Mouse (Mus musculus) forebrain, postnatal 0 days (tissue): ENCODE data around the gene Ttc4. TPM values are rescaled to one million over a fixed set of nuclear protein-coding genes. Genes with fewer than 3 reads are reported as not detected.

Experiments used
- ATAC-seq: fragments of 200-750 bp; cut with Nextera tagmentation; 2 replicates; pipeline ENCODE4 v1.8.0; 2017; ENCODE audit warnings: mild to moderate bottlenecking, moderate library complexity
- DNase-seq: peaks from one replicate; pipeline ENCODE4 v3.0.0-alpha.2; 2015
- H3K27ac ChIP-seq: fragments of 300-500 bp; sonication (generic); 2 replicates; pipeline ENCODE4 v1.5.1; 2014; ENCODE audit warnings: low read depth, mild to moderate bottlenecking, antibody characterized with exemption, low read length, moderate library complexity, mixed read lengths
- H3K27me3 ChIP-seq: fragments of 300-500 bp; sonication (generic); 2 replicates; pipeline ENCODE4 v1.6.1; 2014; ENCODE audit warnings: mild to moderate bottlenecking, low read length, mixed read lengths; ENCODE audit not compliant: insufficient read depth
- H3K36me3 ChIP-seq: fragments of 300-500 bp; sonication (generic); 2 replicates; pipeline ENCODE4 v1.6.1; 2014; ENCODE audit warnings: mild to moderate bottlenecking, moderate library complexity; ENCODE audit not compliant: insufficient read depth
- H3K4me1 ChIP-seq: fragments of 300-500 bp; sonication (generic); 2 replicates; pipeline ENCODE4 v1.6.1; 2014; ENCODE audit warnings: antibody characterized with exemption; ENCODE audit not compliant: insufficient read depth
- H3K4me2 ChIP-seq: fragments of 300-500 bp; sonication (generic); 2 replicates; pipeline ENCODE4 v1.6.1; 2014; ENCODE audit warnings: low read depth, mild to moderate bottlenecking, moderate library complexity
- H3K4me3 ChIP-seq: fragments of 300-500 bp; sonication (generic); 2 replicates; pipeline ENCODE4 v1.5.1; 2014; ENCODE audit warnings: low read depth, low read length, mixed read lengths
- H3K9ac ChIP-seq: fragments of 300-500 bp; sonication (generic); 2 replicates; pipeline ENCODE4 v1.6.1; 2014; ENCODE audit warnings: mild to moderate bottlenecking
- H3K9me3 ChIP-seq: fragments of 300-500 bp; sonication (generic); 2 replicates; pipeline ENCODE4 v1.6.1; 2016; ENCODE audit warnings: low read length
- CTCF ChIP-seq: sonication (generic); IDR thresholded peaks from 2 replicates; pipeline ENCODE4 v1.5.1; 2016; ENCODE audit warnings: antibody characterized with exemption, control low read depth, low read depth
- WGBS: fragments of 180-500 bp; shearing (Covaris S2); extraction: QIAGEN DNeasy Blood & Tissue Kit; methylation state at CpG from one replicate; pipeline ENCODE4 v1.1.7; 2014; 5-methylcytosine and 5-hydroxymethylcytosine counted together
- polyA plus RNA-seq: library from polyadenylated mRNA; unstranded; fragments of >200 nt; fragmentation: Nextera tagmentation; extraction: Ambion mirVana; gene quantifications from 2 replicates; pipeline ENCODE4 v1.2.1, GENCODE M21; 2015
- total RNA-seq: library from RNA; depleted of rRNA; stranded (reverse); fragments of >200 nt; gene quantifications from 2 replicates; pipeline ENCODE4 v1.2.3, GENCODE M21; 2014

Ttc4 gene
- total and polyA plus RNA-seq, 2 experiments from 2014 or later: 89.1 to 108 TPM

DNA sequence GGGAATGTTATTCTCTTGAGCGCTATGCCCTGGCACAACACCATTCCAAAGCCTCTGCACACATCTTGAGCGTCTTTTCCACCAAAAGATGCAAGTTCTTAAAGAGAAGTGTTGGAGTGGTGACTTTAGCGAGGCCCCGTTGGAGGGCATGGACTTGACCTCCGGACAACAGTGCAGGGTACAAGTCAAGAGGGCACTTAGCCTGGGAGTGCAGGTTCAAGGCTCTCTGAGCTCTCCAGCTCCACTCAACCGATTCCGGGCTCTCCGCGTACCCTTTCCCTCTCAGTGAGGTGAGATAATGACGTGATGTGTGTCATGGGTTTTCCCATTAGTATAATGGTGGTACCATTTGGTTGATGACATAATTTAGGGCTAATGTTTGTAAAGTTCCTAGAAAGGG, 54.5 kb downstream of the Ttc4 start:
- Histone ChIP-seq H3K36me3 (no peaks in the 10 kb centered on the region), H3K4me2 (no peak overlapping the region), H3K4me3 (no peak overlapping the region), H3K27me3 (peaks cover 20% of the 10 kb centered on the region), H3K27ac (no peak overlapping the region), H3K9ac (no peak overlapping the region), H3K9me3 (no peaks in the 10 kb centered on the region), H3K4me1 (no peaks in the 10 kb centered on the region)
- ATAC-seq (no peak), DNase-seq (no peak)
- WGBS: 91% methylated on average over 10 of the region's 10 CpGs
- TF ChIP-seq CTCF: no peak

- Histone ChIP-seq H3K27me3 (peaks cover 20% of the 10 kb centered on the region), H3K36me3 (no peaks in the 10 kb centered on the region), H3K4me2 (peak overlapping the region; percentile 19; the same call in 1 of the 2 replicates), H3K4me3 (no peak overlapping the region), H3K27ac (no peak overlapping the region), H3K9me3 (no peaks in the 10 kb centered on the region), H3K4me1 (no peaks in the 10 kb centered on the region), H3K9ac (no peak overlapping the region)
- 30% methylated on average over 28 of the region's 28 CpGs for WGBS
- DNase-seq: no peak
- TF ChIP-seq CTCF: no peak
- ATAC-seq: no peak
Observed at GRCm38 (mm10) chr4:106622712-106623111, 56.0 kb downstream of the Ttc4 start.

DNA sequence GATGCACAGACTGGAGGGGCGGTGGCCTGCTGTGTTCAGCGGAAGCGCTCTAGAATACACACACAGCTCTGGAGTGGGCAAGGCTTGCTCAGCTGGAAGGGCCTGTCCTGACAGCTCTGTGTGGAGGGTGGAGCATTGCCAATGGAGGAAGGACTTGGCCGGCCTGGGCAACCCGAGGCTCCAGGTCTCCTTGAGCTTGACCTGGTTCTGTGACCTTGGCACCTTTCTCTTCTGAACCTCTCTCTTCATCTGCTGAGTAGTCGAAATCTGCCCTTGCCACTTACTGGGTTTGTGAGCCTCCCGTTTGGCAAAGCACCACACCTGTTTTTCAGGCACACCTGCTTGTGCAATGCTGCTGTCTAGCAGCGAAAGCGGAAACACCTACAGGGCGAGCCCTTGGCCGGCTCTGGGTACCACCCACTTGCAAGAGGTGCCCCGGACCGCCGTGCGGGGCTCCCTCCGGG, 56.7 kb downstream of the Ttc4 start, which contains the start of gene Ttc22:
Gene Ttc22, plus strand, starts transcription at position 403 of the 464 bp plus-strand sequence.
- H3K4me3 ChIP-seq: no peak within 1 kb of the TSS

DNA sequence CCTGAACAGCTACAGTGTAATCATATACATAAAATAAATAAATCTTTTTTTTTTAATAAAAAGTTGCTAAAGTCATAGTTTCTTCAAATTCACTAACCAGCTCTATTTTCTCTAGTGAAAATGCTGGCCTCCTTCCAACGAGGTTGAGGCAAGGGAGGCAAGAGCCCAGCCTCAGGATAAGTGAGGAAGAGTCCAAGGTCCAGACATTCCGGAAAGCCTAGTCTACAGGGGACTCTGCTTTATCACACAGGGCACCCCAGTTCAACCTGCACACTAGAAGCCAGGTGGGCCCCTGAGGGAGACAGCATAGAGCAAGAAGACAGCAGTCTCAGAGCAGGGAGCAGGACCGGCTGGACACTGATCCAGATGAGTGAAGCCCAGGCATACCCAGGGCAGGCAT, 57.3 kb downstream of the Ttc4 start:
- no peak overlapping the region for H3K9ac ChIP-seq
- ATAC-seq: no peak
- no peak for DNase-seq
- no peak for TF ChIP-seq CTCF
- H3K4me2 ChIP-seq: no peak overlapping the region
- WGBS: 70% methylated on average over 3 of the region's 3 CpGs
- no peak overlapping the region for H3K4me3 ChIP-seq
- peaks cover 20% of the 10 kb centered on the region for H3K27me3 ChIP-seq
- no peak overlapping the region for H3K27ac ChIP-seq
- H3K36me3 ChIP-seq: no peaks in the 10 kb centered on the region
- no peaks in the 10 kb centered on the region for H3K9me3 ChIP-seq
- 0 out of 2 replicates have a peak, but pooled peaks cover 6% of the 10 kb centered on the region for H3K4me1 ChIP-seq

More for the DNA sequence above, 56.7 kb downstream of the Ttc4 start, which contains the start of gene Ttc22:
- no peak for TF ChIP-seq CTCF
- Histone ChIP-seq H3K36me3 (no peaks in the 10 kb centered on the region), H3K9ac (no peak within 1 kb of the TSS), H3K27ac (no peak within 1 kb of the TSS), H3K27me3 (peaks cover 20% of the 10 kb centered on the region), H3K9me3 (no peaks in the 10 kb centered on the region), H3K4me1 (0 out of 2 replicates have a peak, but pooled peaks cover 3% of the 10 kb centered on the region), H3K4me2 (peak within 1 kb of the TSS; percentile 19; the same call in 1 of the 2 replicates)
- 33% methylated on average over 16 of the region's 16 CpGs for WGBS
- no peak for ATAC-seq
- DNase-seq: no peak

DNA sequence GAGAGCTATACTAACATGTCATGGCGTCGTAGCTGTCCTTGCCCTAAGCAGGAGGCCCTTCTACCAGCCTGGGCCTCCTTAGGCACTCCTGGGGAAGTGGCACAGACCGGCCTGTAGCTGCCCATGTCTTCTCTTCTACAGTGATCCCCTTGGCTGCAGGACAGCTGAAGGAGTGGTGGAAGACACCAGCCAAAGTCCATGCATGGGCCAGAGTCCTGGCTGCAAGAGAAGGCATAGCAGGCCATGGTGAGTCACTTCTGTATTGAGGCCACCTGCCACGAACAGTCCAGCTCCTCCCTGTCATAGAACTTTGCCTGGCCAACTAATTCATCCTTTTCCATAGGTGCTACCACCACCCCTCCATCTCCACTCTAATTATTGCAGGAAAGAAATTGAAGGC, 59.8 kb downstream of the Ttc4 start:
- DNase-seq: no peak
- Histone ChIP-seq H3K27ac (no peak overlapping the region), H3K4me1 (0 out of 2 replicates have a peak, but pooled peaks cover 6% of the 10 kb centered on the region), H3K9ac (no peak overlapping the region), H3K4me3 (no peak overlapping the region), H3K27me3 (peaks cover 12% of the 10 kb centered on the region), H3K36me3 (no peaks in the 10 kb centered on the region), H3K4me2 (no peak overlapping the region), H3K9me3 (no peaks in the 10 kb centered on the region)
- 89% methylated on average over 4 of the region's 4 CpGs for WGBS
- no peak for ATAC-seq
- no peak for TF ChIP-seq CTCF

- no peak for TF ChIP-seq CTCF
- no peaks in the 10 kb centered on the region; the same call in 1 of the 2 replicates for H3K27me3 ChIP-seq
- DNase-seq (peak; percentile 20), ATAC-seq (peak; percentile 57; the same call in 1 of the 2 replicates)
- H3K27ac ChIP-seq: no peak within 1 kb of the TSS
- H3K36me3 ChIP-seq: no peaks in the 10 kb centered on the region
- peak within 1 kb of the TSS; percentile 31 for H3K9ac ChIP-seq
- H3K9me3 ChIP-seq: no peaks in the 10 kb centered on the region
- 5% methylated on average over 15 of the region's 19 CpGs for whole genome bisulfite sequencing
- 0 out of 2 replicates have a peak, but pooled peaks cover 6% of the 10 kb centered on the region for H3K4me1 ChIP-seq
- H3K4me2 ChIP-seq: peak within 1 kb of the TSS; percentile 50
- peak within 1 kb of the TSS; percentile 16 for H3K4me3 ChIP-seq
Observed at GRCm38 (mm10) chr4:106617056-106617455, 61.7 kb downstream of the Ttc4 start, which contains the start of gene Lexm. Lexm (minus strand) TSS chr4:106617241.

DNA sequence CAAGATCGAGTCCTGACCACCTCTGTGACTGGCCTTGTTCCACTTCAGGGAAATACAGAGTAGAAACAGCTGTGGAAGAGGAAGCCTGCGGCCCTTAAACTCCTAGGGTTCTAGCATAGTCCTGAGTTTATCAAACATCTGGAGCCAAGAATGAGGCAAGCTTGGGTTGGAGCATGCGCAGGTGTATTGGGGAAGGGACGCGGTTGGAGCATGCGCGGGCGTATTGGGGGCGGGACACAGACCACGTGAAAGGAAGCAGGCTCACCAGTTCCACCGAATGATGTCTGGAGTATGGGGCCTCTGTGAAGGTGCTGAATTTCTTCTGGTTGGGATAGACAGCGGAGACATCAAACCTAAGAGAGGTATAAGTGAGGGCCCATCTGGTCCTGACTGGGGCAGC, 63.1 kb downstream of the Ttc4 start:
- no peak for DNase-seq
- Histone ChIP-seq H3K36me3 (no peaks in the 10 kb centered on the region), H3K27me3 (no peaks in the 10 kb centered on the region), H3K4me2 (no peak overlapping the region), H3K9me3 (no peaks in the 10 kb centered on the region), H3K9ac (no peak overlapping the region), H3K4me1 (0 out of 2 replicates have a peak, but pooled peaks cover 6% of the 10 kb centered on the region), H3K4me3 (no peak overlapping the region), H3K27ac (no peak overlapping the region)
- no peak for ATAC-seq
- no peak for TF ChIP-seq CTCF
- 85% methylated on average over 12 of the region's 12 CpGs for WGBS
